Mouse (Mus musculus): ENCODE results near the gene Smg6.
"Not testable (repeated sequence)": the region's sequence is repeated elsewhere in the genome, so short reads cannot be mapped to it uniquely, and the experiment has no call there.

Smg6 gene

DNA sequence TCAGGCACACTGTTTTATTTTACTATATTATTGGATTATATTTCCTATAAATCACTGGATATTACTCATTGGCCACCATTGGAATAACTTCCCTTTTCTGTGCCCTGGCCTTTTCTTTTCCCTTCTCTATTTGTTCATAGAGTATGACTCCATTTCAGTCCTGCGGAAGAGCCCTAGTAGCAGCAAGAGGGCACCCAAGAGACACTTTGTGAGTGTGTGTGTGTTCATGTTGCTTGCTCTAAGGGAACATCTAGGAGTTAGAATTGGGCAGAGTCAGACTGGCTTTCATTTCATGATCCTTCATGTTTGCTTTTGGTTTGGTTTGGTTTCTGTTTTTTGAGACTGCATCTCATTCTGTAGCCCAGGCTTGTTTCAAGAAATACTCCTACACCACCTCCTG lies 68.5 kb downstream of the Smg6 start:
- no peak for DNase-seq (ENCODE audit: low read depth, low spot score)

- DNase-seq (ENCODE audit: low read depth, low spot score), result no peak
Measured at GRCm38 (mm10) chr11:74994856-74995255, 69.2 kb downstream of the Smg6 start.

DNA sequence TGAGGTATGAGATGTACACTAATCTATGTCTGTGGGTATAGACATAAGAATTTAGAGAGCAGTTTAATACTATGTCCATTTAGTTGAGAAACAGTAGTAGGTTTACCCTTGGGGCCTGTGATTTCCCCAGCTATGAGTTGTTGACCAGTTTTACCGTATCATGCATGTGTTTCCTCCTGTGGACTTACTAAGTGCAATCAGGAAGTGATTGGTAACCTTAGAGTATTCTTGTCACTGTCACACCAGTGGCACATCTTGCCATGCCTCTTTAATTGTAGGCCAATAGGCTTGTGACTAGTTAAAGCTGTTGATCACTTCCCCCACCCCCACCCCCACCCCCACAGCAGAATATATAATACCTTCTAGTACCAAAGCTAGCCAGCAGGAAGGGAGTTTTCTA lies 70.9 kb downstream of the Smg6 start:
- no peak for DNase-seq (ENCODE audit: low read depth, low spot score)

- no peak for DNase-seq (ENCODE audit: low read depth, low spot score)
Measured at GRCm38 (mm10) chr11:75000869-75001653, 75.4 kb downstream of the Smg6 start.

DNA sequence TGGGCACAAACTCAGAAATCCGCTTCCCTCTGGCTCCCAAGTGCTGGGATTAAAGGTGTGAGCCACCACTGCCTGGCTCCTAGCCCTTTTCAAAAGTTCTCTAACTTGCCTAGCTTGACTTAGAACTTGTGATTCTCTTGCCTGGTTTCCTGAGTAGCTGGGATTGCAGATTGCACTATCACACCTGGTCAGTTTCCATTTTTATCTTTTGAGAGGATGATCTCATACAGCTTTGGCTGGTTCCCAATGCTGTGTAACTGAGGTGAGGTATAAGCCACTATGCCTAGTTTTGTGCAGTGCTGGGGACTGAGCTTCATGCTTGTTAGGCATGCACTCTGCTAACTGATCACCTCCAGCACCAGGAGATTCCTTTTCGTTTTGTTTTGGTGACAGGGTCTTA lies 82.6 kb downstream of the Smg6 start:
- no peak for DNase-seq (ENCODE audit: low read depth, low spot score)

DNA sequence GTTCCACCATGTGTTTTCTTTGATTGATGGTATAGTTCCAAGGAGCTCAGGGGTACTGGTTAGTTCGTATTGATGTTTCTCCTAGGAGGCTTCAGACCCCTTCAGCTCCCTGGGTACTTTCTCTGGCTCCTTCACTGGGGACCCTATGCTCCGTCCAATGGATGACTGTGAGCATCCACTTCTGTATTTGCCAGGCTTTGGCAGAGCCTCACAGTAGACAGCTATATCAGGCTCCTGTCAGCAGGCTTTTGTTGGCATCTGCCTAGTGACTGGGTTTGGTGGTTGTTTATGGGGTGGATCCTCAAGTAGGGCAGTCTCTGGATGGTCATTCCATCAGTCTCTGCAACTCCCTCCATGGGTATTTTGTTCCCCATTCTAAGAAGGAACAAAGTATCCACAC lies 83.9 kb downstream of the Smg6 start:
- not testable (repeated sequence) for DNase-seq (ENCODE audit: low read depth, low spot score)

DNA sequence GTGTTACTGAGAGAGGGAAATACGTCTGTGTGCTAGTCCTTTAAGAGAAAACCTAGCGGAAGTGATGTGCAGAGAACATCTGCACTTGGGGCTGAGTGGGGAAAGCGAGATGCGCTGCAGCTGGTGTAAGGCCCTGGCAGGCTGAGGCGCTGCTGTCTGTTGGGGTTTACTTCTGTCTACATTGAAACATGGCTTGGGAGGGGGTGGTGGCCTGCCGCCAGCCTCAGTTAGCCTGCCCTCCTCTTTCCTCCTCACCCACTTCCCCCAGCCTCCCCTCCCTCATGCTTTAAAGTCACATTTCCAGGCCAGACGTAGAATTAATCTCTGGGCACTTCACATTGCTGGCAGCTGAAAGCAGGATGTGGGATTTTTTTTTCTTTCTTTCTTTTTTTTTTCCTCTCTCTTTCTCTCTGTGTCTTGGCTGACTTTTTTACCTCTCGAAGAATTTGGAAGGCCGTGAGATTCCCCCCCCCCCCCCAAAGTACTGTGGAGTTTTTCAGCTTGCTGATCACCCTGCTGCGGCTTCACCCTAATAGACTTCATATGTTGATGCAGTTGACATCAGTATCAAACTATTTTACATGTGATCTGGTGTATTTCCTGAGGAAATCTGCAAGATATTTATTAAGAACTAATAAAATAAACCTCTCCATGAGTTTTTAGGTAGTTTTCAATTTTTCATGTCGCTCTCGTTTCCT lies 87.5 kb downstream of the Smg6 start:
- peak; percentile 51 for DNase-seq (ENCODE audit: low read depth, low spot score)

GRCm38 (mm10) chr11:75013764-75014695 lies 88.4 kb downstream of the Smg6 start:
- DNase-seq (ENCODE audit: low read depth, low spot score), result no peak

GRCm38 (mm10) chr11:75014816-75015215 lies 89.2 kb downstream of the Smg6 start:
- DNase-seq (ENCODE audit: low read depth, low spot score), result no peak

DNA sequence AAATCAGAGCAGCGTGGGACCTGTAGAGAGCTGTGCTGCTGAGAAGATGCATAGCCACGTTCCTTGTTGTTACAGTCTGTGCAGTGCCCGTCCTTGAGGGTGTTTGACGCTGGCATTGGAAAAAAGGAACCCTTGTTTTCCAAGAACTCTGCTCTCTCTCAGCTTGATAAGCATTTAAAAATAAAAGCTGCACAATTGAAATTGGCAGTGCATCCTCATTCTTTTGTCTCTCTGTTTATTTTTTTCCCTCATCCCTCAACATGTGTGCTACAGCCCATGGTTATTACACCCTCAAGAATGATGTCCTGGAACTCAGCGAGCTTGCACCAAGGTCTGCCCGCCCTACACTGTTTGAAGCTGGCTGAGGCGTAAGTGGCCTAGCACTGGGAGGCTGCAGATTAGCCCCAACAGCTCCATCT lies 89.8 kb downstream of the Smg6 start:
- peak; percentile 52 for DNase-seq (ENCODE audit: low read depth, low spot score)

GRCm38 (mm10) chr11:75016309-75016860 lies 90.8 kb downstream of the Smg6 start:
- DNase-seq (ENCODE audit: low read depth, low spot score), result no peak

- DNase-seq (ENCODE audit: low read depth, low spot score), result no peak
Measured at GRCm38 (mm10) chr11:75017831-75018230, 92.2 kb downstream of the Smg6 start.

- DNase-seq (ENCODE audit: low read depth, low spot score), result no peak
Measured at GRCm38 (mm10) chr11:75026977-75027376, 101.4 kb downstream of the Smg6 start.

DNA sequence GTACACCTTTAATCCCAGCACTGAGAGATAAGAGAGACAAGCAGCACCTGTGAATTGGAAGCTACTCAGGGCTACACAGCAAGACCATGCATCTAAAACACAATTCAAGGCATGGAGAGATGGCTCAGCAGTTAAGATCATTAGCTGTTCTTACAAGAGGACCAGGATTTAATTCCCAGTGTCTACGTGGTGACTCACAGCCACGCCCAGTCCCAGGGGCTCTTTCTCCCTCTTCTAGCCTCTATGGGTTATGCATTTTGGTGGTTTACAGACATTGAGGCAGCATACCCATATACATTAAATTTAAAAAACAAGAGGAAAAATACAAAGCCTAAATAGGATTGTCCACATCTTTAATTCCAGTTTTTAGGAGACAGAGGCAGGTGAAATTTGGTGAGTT lies 102.0 kb downstream of the Smg6 start:
- DNase-seq (ENCODE audit: low read depth, low spot score), result no peak

GRCm38 (mm10) chr11:75031251-75031650 lies 105.6 kb downstream of the Smg6 start:
- DNase-seq (ENCODE audit: low read depth, low spot score), result no peak

DNA sequence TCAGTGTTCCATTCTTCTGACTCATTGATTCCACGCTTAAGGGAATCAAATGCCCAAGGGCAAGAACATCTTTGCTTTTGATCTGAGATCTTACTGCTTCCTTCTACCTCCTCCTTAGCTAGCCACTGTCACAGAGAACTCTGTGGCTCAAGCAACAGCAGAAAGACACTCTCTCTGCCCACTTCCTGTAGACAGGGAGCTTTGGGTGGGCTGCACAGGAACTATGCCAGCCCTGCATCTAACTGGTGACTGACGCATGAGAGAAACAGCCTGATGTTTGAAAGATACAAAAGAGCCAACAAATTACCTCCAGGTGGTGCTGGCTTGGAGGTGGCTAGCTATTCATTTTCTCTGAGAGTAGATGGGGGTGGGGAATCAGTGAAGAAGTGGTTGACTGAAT lies 107.3 kb downstream of the Smg6 start:
- DNase-seq (ENCODE audit: low read depth, low spot score), result no peak

GRCm38 (mm10) chr11:75033581-75034067 lies 108.0 kb downstream of the Smg6 start:
- no peak for DNase-seq (ENCODE audit: low read depth, low spot score)

DNA sequence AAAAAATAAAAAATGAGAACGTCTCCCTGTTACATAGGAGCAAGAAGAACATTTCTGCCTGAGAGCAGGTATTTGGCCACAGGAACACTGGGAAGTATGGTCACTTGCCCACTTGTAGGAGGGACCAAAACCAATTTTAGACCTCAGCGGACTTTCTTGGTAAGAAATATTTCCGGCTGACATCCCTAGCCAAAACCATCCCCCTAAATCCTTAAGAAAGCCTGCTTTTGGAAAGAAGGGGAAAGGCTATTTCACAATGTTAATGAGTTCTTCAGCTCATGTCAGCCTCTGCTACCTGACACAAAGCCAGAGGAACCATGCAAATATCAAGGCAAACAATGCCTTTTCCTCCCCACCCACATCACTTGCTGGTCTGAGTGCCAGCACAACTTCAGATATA lies 108.5 kb downstream of the Smg6 start:
- no peak for DNase-seq (ENCODE audit: low read depth, low spot score)

GRCm38 (mm10) chr11:75044333-75044732 lies 118.7 kb downstream of the Smg6 start:
- no peak for DNase-seq (ENCODE audit: low read depth, low spot score)

DNA sequence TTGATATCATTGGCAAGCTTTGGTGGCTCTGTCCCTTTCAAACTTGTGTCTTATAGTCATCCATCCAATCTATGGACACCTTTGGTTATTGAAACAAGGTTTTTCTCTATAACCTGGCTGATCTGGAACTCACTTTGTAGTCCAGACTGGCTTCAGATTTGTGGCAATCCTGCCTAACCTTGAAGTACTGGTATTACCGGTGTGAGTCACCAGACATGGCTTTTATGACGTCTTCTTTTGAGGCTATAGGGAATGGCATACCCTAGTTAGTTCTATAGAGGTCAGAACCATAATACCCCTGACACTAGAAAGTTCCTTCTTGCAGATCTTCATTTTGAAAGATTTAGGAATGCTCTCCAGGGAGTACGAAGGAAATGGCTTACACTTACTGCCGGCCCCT lies 120.2 kb downstream of the Smg6 start:
- no peak for DNase-seq (ENCODE audit: low read depth, low spot score)

GRCm38 (mm10) chr11:75046638-75047037 lies 121.0 kb downstream of the Smg6 start:
- no peak for DNase-seq (ENCODE audit: low read depth, low spot score)

- peak; percentile 18 for DNase-seq (ENCODE audit: low read depth, low spot score)
Measured at GRCm38 (mm10) chr11:75047066-75047465, 121.4 kb downstream of the Smg6 start.
